Mouse (Mus musculus): ENCODE measurements around the gene Xpc. TPM values are rescaled to one million over a fixed set of nuclear protein-coding genes. Genes with fewer than 3 reads are reported as not detected.

The Xpc gene
- polyA plus RNA-seq, 1 experiment from 2014 or later, result 27.5 TPM

- no peak for DNase-seq (ENCODE audit: low spot score)
Observed at GRCm38 (mm10) chr6:91525544-91525943, 9.9 kb upstream of the Xpc start.

DNA sequence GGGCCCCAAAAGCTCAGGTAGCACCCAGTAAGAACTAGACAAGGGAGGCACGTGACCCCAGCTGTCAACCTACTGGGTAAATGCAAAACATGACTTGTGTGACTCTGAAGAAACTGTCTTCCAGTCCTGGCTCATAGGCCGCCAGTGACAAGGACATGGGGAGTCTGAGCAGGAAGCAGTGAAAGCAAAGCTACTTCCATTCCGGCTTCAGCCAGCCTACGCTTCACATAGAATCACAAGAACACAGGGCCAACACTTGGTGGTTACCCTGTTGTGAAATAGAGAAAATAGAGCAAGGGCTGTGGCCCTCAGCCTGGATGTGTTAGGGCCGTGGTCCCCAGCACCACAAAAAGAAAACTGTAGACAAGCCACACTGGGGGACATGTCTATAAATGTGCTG lies 7.1 kb upstream of the Xpc start:
- no peak for DNase-seq (ENCODE audit: low spot score)

DNA sequence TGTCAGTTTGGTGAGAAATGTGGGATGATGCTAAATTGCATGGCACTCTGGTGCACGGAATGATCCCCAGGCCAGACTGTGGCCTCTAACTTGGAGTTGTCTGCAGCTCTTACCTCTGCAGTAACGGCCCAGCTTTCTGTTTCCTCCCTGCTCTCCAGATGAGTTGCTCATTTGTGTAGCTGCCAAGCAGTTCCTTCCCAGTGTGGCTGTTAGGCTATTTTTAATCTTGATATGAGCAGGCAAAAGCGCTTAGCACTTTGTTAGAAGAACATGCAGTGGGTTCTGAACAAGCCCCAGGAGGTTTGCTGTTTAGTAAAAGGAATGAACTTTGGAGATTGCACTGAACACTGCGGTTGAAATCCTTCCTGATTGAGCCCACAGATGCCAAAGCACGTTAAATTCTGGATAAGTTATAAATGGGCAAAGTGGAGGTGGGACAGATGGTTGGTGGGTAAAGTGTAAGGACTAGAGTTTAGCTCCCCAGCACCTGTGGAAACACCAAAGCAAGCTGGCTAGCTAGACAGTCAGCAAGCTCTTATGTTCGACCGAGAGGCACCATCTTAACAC lies 2.8 kb upstream of the Xpc start:
- DNase-seq (ENCODE audit: low spot score), result no peak

- DNase-seq (ENCODE audit: low spot score), result peak; percentile 20
Observed at GRCm38 (mm10) chr6:91514737-91515362, 838 bp downstream of the Xpc start.

DNA sequence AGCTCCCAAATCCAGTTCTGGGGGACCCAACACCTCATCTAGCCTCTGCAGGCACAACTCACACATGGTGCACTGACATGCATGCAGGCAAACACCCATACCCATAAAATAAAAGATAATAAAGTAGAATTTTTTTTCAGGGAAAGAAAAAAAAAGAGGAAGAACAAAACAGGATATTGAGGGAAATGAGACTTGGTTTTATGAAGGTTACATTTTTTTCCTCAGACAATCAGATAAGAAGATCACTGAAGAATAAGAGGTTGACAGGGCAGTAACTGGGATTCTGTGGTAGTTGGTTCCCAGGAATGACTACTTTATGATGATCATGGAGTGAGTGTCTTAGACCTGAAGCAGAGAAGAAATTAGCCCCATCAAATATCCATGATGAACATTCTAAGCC lies 1.6 kb downstream of the Xpc start:
- no peak for DNase-seq (ENCODE audit: low spot score)

DNA sequence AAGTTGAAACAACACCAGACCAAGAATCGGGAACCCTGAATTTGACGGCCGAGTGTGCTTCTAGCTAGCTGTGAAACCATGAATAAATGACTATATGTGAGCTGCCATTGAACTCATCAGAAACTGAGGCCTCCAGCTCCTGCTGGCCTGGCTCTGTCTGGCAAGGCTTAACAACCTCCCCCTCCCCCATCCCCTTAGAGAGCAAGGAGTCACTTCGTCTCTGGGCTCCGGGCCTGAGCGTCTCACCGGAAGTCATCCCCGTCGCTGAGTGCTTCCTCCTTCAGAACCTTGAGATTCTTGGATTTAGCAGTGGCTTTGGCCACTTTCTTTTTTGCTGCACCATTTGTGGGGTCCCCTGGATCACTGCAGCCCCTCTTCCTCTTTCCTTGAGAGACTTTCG lies 5.5 kb downstream of the Xpc start:
- DNase-seq (ENCODE audit: low spot score), result peak; percentile 5

- DNase-seq (ENCODE audit: low spot score), result peak; percentile 80
Observed at GRCm38 (mm10) chr6:91509326-91509725, 6.4 kb downstream of the Xpc start.

DNA sequence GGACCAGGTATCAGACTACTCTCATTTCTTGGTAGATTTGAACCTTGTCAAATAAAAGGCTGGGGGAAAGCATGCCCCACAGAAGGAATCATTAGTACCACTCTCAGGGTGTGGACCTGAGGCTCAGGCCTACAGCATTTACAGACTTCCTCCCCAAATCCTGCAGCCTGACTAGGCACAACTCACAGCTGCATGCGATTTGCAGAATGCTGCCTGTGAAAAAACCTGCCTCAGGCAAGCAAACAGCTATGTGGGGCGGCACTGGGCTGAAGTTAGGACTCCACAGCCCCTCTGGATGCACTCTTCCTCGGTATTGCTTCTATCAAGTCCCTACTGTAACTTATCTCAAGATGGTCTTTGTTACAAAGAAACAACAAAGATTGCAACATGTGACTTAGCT lies 7.6 kb downstream of the Xpc start:
- peak; percentile 55 for DNase-seq (ENCODE audit: low spot score)

DNA sequence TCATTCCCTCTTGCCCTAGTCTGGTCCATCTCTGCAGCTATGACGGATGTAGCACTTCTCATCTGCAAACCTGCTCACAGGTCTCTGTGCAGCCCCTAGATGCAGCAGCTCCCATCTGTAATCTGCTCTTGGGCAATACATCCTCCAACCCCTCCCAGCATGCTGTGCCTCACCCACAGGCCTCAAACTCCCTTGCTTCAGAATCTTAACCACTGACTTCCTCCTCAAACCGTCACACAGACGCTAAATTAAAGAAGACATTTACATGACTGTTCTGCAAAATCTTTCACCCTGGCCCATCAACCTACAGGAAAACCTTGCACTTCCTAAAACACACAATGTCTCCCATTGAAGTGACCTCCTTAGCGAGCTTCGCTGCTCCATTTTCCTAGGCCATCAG lies 9.7 kb downstream of the Xpc start:
- DNase-seq (ENCODE audit: low spot score), result peak; percentile 85

DNA sequence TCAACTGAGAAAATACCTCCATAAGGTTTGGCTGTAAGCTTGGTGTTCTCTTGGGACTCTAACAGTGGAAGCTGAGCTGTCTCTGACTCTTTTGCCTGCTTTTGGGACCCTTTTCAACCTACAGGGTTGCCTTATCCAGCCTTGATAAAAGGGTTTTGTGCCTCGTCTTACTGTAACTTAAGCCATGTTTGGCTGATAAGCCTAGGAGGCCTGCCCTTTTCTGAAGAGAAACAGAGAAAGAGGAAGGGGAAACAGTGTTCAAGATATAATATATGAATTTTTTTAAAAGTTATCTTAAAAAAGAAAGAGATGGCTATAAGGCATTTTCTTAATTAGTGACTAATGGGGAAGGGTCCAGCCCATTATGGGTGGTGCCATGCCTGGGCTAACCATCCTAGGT lies 12.4 kb downstream of the Xpc start:
- DNase-seq (ENCODE audit: low spot score), result no peak

DNA sequence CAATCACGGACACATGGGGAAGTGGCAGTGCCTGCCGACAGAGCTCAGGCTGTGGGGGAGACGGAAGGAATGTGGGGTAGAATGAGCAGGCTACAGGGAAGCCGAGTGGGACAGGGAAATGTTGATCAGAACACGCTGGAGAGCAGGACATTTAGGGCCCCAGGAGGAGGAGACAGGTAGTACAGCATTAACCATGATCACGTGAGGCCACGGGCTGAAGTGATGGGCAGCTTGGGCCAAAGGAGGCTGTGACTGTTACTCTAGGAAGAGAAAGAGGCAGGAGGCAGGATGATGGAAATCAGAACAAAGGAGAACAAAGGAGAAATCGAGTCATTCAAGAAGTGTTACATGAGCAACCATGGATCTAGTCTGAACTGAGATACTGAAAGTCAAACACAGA lies 21.2 kb downstream of the Xpc start:
- no peak for DNase-seq (ENCODE audit: low spot score)

DNA sequence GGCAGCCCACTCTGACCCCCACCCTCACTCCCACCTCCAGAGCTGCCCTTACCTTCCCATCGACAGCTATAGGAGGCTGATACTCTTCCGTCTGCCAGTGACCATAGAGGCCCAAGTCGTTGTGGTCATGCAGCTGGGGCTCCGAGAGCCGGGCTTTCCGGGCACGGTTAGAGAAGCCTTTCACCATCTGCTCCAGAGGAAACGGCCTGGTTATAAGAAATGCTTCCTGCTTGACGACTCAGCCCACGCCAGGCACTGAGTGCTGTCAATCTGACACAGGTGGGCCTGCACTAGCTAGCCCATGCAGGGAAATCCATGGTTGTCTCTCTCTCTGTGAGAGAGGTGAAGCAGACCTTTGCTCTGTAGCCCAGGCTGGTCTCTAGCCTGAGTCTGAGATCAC lies 22.6 kb downstream of the Xpc start:
- no peak for DNase-seq (ENCODE audit: low spot score)

DNA sequence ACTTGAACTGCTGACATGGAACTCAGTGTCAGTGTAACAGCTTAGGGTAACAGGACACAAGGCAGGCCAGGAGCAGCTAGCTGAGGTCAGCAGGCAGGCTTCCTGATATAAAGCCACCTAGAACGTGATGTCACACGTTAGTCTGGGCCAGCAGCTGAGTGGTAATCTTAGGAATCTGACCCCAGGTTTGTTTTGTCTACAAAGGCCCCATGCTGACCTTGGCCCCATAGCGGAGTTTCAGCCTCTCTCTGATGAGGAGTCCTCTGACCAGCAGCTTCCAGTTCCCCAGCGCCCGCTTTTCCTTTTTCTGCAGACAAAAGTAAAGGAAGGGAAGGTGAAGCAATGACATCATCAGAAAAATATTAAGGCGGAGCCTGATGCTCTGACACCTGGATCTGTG lies 24.7 kb downstream of the Xpc start:
- DNase-seq (ENCODE audit: low spot score), result no peak

- DNase-seq (ENCODE audit: low spot score), result no peak
Observed at GRCm38 (mm10) chr6:91489872-91490271, 25.8 kb downstream of the Xpc start.

DNA sequence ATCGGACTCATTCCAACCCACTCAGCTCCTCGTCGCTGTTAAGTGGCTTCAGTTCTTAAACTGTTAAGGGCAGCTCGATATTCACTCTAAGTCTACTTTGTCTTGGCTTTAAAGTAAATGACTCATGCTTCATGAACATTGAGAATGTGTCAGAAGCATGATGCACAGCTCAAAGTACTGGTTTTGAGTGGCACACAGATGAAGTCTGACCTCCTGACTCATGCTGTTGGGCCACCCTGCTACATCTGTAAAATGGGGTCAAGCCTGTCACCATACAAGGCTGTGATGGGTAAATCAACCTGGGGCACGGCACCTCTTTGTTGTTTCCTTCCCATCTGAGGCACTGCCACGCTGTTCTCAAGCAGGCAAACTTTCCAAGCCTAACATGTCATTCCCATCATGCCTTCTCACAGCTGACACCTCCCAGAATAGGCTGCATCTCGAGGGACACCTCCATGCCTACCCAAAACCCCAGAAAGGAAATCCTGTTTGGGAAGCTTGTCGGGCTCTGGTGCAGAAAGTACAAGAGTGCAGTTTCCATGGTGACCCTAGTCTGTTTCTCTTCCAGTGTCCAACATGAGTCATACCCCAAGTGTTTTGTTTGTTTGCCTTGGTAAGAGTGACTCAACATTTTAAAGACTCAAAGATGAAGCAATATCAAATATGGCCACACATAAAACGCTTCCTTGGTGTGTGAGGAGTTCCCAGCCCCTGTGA lies 27.0 kb downstream of the Xpc start:
- DNase-seq (ENCODE audit: low spot score), result no peak

DNA sequence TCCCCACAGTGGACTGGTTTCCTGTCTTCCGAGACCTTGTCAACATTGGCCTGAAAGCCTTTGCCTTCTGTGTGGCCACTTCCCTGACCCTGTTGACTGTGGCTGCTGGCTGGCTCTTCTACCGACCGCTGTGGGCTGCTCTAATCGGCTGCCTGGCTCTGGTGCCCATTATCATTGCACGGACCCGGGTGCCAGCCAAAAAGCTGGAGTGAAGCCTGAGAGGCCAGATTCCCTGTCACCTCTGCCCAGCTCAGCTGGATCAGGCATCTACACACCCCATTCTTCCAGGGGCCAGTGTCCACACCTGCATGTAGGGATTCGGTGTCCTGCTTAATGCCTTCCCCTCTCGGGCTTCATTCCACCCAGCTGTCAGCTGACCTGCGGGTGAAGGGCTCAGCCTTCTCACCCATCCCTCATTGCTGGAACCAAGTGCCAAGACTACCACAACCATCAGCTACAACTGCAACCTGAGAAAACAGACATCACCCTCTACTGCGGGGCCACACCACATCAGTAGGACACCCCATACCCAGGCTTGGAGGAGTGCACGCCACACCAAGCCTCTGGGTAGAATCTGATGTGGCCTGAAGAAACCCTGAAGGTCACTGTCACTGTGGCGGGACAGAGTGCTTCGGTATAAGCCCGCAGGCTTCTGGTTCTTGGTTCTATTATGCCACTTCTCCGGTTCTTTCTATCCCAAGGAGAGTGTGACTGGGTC lies 28.8 kb downstream of the Xpc start:
- DNase-seq (ENCODE audit: low spot score), result no peak

DNA sequence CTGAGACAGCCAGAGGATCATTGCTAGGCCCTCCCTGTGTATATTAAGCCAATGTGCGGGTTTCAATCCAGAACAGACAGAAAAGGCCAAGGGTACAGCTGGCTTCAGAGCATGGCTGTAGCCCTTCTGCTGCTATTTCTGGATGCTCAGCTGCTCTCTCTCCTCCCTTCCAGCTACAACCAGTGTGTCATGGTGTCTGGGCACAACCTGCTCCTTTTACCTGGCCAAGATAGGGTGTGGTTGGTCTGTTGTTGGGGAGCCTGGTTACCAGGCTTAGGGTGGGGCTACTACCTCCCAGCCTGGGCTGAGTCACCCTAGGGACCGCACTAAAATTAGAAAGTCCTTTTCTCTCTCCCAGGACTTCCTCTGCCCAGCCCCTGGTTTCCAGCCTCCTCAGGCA lies 32.3 kb downstream of the Xpc start:
- DNase-seq (ENCODE audit: low spot score), result no peak

DNA sequence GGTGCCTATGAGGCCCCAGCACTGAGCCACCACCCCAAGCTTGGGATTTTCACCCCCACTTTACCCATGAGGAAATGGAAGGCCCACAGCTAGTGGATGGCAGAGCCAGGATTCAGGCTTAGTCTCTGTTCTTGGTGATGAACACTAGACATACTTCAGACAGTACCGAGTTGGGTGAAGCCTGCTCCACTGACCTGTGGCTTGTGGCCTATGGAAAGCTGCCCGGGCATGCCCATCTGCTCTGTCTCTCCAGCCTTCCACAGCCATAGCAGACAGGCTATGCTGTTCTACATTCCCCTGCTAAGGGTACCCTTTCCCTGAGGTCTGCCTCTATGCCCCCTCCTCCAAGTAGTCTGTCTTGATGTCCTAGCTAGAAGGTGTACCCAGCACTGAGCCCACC lies 39.1 kb downstream of the Xpc start:
- no peak for DNase-seq (ENCODE audit: low spot score)

DNA sequence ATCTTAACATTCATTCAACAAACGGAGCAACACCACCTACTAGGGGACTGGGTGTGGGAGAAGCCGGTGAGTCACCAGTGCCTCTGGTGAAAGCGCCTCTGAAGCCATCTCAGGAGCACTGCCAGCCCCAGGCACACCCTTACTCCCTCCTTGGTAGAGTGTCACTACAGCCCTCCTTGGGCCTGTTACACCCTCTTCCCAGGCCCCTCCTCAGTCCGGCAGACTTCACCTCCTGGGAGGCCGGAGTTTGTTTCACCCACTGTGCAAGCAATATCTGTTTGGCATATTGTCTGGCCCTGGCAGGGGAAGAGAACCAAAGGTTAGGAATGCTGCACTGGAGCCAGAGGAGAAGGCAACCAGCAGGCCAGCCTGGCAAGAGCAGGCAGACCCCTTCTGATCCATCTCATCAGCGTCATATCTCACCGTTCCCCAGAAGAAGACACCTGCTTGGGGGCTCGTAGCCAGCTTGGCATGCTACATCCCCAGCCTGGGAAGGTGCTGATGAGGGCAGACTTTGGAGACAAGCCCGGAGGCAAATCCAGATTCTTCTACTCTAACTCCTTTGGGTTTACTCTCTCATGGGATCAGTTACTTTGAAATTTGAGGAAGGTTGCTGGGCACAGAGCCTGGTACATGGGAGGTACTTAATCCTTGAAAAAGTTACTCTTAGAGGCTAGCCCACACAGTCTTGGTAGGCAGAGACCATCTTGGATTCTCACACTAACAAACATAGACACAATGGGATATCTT lies 41.1 kb downstream of the Xpc start:
- DNase-seq (ENCODE audit: low spot score), result no peak

DNA sequence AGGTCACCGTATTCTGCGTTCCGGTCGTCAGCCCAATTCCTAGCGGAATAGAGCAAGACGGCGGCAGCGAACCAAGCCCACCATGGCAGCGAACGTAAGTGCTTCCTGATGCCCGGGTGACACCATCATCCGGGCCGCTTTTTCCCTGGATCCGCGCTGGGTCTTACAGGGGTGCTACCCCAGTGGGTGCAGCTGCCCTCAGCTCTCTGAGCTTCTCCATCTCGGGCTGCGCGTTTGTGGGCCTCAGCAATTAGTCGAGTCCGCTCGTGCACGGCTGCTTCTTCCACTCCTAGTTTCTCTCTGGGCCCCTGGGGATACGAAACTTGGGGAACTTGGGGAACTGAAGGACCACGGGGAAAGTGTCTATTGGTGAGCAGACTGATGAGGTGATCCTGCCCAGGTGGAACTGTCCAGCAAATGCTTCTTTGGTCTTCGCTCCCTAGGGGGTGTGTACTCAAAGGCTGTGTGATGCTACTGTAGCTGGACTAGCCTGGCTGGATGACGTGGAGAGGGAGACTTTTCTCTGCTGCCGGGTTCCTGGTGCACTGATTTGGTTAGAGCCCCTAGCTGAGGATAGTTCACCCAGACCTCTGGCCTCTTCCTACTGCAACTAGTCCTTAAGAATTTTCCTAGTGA lies 41.8 kb downstream of the Xpc start:
- DNase-seq (ENCODE audit: low spot score), result no peak
